Mouse (Mus musculus) heart, embryonic 10.5 days (tissue): Measurements from ENCODE around the gene Qrfp. TPM values are rescaled to one million over a fixed set of nuclear protein-coding genes. Genes with fewer than 3 reads are reported as not detected.

ENCODE experiments used
- DNase-seq: peaks from one replicate; pipeline ENCODE4 v3.0.0-alpha.2; 2017; ENCODE audit warnings: low spot score
- H3K27ac ChIP-seq: fragments of 300-500 bp; sonication (generic); 2 replicates; pipeline ENCODE4 v1.5.1; 2016; ENCODE audit warnings: mild to moderate bottlenecking
- H3K27me3 ChIP-seq: fragments of 300-500 bp; sonication (generic); 2 replicates; pipeline ENCODE4 v1.6.1; 2016; ENCODE audit warnings: mild to moderate bottlenecking; ENCODE audit not compliant: poor library complexity, insufficient read depth, severe bottlenecking
- H3K36me3 ChIP-seq: fragments of 300-500 bp; sonication (generic); 2 replicates; pipeline ENCODE4 v1.6.1; 2016; ENCODE audit warnings: mild to moderate bottlenecking, moderate library complexity
- H3K4me1 ChIP-seq: fragments of 300-500 bp; sonication (generic); 2 replicates; pipeline ENCODE4 v1.6.1; 2016; ENCODE audit warnings: mild to moderate bottlenecking
- H3K4me3 ChIP-seq: fragments of 300-500 bp; sonication (generic); 2 replicates; pipeline ENCODE4 v1.5.1; 2016; ENCODE audit warnings: mild to moderate bottlenecking, moderate library complexity
- H3K9me3 ChIP-seq: fragments of 300-500 bp; sonication (generic); 2 replicates; pipeline ENCODE4 v1.6.1; 2016; ENCODE audit warnings: mild to moderate bottlenecking, moderate library complexity
- WGBS: fragments of 180-500 bp; shearing (Covaris S2); methylation state at CpG from one replicate; pipeline ENCODE4 v1.1.7; 2016; 5-methylcytosine and 5-hydroxymethylcytosine counted together
- polyA plus RNA-seq: library from polyadenylated mRNA; unstranded; fragments of >200 nt; fragmentation: Nextera tagmentation; extraction: Ambion mirVana; gene quantifications from 2 replicates; pipeline ENCODE4 v1.2.1, GENCODE M21; 2016

Qrfp gene
- polyA plus RNA-seq, 1 experiment from 2014 or later: not detected

GRCm38 (mm10) chr2:31782958-31783602, 27.3 kb downstream of the Qrfp start:
- no peaks in the 10 kb centered on the region for H3K9me3 ChIP-seq
- no peaks in the 10 kb centered on the region for H3K4me1 ChIP-seq
- no peak for DNase-seq
- H3K36me3 ChIP-seq: peaks cover 99% of the 10 kb centered on the region
- no peak overlapping the region for H3K4me3 ChIP-seq
- WGBS: 78% methylated on average over 8 of the region's 8 CpGs
- H3K27ac ChIP-seq: no peak overlapping the region
- H3K27me3 ChIP-seq: no peaks in the 10 kb centered on the region

DNA sequence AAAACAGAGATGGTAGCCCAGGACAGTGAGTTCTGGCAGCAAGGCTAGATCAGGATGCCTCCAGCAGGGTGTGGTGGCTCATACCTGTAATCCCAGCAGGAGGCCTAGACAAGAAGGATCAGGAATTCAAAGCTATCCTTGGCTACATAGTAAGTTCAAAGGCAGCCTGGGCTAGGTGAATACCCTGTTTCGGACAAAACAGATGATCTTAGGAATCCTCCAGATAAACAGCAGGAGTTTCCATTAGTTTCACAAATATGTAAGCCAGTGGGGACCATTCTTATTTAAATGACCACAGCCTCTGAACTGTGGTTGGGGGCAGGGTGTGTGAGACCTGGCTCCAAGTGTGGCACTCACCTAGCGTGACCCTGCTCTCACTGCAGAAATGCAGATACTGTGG, 31.1 kb downstream of the Qrfp start:
- H3K4me3 ChIP-seq: no peak overlapping the region
- no peaks in the 10 kb centered on the region for H3K27me3 ChIP-seq
- peaks cover 82% of the 10 kb centered on the region for H3K36me3 ChIP-seq
- peaks cover 7% of the 10 kb centered on the region; the same call in 1 of the 2 replicates for H3K4me1 ChIP-seq
- no peak for DNase-seq
- 88% methylated on average over 2 of the region's 2 CpGs for WGBS
- H3K9me3 ChIP-seq: no peaks in the 10 kb centered on the region
- no peak overlapping the region for H3K27ac ChIP-seq

DNA sequence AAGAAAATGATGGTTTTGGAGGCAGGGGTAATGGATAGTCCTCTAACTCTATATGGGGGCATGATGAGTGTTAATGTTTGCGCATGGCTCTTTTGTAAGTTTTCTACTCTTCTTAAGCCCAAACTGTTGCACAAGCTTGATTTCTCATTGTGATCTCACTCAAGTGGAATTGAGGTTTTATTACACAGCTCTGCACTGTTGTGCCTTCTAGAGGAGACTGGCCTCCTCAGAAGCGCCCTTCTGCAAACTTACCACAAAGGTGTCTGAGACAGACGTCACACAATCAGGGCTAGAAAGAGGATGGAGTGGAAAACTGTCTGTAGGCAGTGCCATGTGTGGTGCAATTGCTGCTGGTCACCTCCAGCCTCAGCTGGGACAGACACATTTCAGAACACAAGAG, 33.9 kb downstream of the Qrfp start:
- no peaks in the 10 kb centered on the region for H3K9me3 ChIP-seq
- H3K36me3 ChIP-seq: peaks cover 61% of the 10 kb centered on the region
- DNase-seq: no peak
- no peak overlapping the region for H3K27ac ChIP-seq
- no peaks in the 10 kb centered on the region for H3K27me3 ChIP-seq
- 79% methylated on average over 3 of the region's 3 CpGs for WGBS
- peaks cover 13% of the 10 kb centered on the region for H3K4me1 ChIP-seq
- no peak overlapping the region for H3K4me3 ChIP-seq

- 32% methylated on average over 7 of the region's 7 CpGs for WGBS
- no peak for DNase-seq
- Histone ChIP-seq H3K36me3 (peaks cover 19% of the 10 kb centered on the region), H3K27me3 (no peaks in the 10 kb centered on the region), H3K4me1 (peaks cover 52% of the 10 kb centered on the region), H3K9me3 (no peaks in the 10 kb centered on the region), H3K4me3 (0 out of 2 replicates have a peak overlapping the region, but pooled peaks have one; percentile 3), H3K27ac (peak overlapping the region; percentile 4; the same call in 1 of the 2 replicates)
Observed at GRCm38 (mm10) chr2:31770781-31771441, 39.5 kb downstream of the Qrfp start.

DNA sequence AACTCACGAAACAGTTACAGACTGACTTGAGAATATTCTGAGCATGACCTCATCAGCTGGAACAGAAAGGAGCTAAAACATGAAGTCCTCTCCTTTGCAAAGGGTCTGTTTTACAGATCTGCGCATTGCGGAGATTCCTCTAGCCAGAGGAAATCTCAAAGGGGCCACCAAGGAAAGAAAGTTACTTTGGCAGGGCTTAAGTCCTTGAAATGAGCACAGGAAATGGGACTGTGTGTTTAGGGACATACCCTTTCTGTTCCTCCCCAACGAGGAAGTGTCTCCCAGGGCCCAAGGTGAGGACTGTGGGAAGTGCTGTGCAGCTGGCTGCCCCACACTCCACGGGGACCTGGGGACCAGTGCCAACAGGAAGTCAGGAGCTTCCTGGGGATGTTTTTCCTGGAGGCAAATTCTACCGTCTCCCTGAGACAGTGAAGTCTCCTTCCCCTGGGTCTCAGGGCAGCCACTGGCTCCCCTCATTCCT, 40.7 kb downstream of the Qrfp start:
- no peak for DNase-seq
- H3K27ac ChIP-seq: peak overlapping the region; percentile 62
- no peak overlapping the region for H3K4me3 ChIP-seq
- peaks cover 11% of the 10 kb centered on the region for H3K36me3 ChIP-seq
- 29% methylated on average over 6 of the region's 6 CpGs for WGBS
- no peaks in the 10 kb centered on the region for H3K27me3 ChIP-seq
- no peaks in the 10 kb centered on the region for H3K9me3 ChIP-seq
- H3K4me1 ChIP-seq: peaks cover 62% of the 10 kb centered on the region

GRCm38 (mm10) chr2:31769115-31769514, 41.3 kb downstream of the Qrfp start:
- no peaks in the 10 kb centered on the region for H3K27me3 ChIP-seq
- H3K36me3 ChIP-seq: peaks cover 6% of the 10 kb centered on the region
- peak overlapping the region; percentile 62; the same call in 1 of the 2 replicates for H3K27ac ChIP-seq
- H3K4me3 ChIP-seq: peak overlapping the region; percentile 20; the same call in 1 of the 2 replicates
- peaks cover 62% of the 10 kb centered on the region for H3K4me1 ChIP-seq
- no peaks in the 10 kb centered on the region for H3K9me3 ChIP-seq
- 34% methylated on average over 4 of the region's 4 CpGs for WGBS
- DNase-seq: no peak

DNA sequence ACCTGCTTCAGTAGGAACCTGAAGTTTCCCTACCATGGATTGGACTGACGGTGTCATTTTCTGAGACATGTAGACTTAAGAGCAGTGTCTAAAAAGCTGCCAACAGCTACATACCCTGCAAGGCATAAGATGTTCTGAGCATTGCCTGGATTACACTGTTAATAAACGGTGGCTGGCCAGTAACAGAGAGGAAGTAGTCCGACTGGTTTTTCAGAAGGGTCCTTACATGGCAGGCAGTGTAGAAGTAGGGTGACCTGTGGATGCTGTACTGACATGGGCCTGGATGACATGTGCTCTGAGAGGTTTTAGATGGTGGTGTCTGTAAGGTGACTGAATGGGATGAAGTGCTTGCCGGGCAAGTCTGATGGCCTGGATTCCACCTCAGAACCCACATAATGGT, 42.6 kb downstream of the Qrfp start:
- Histone ChIP-seq H3K4me1 (peaks cover 71% of the 10 kb centered on the region), H3K27me3 (no peaks in the 10 kb centered on the region), H3K9me3 (no peaks in the 10 kb centered on the region), H3K27ac (no peak overlapping the region), H3K36me3 (no peaks in the 10 kb centered on the region), H3K4me3 (no peak overlapping the region)
- 73% methylated on average over 4 of the region's 4 CpGs for WGBS
- no peak for DNase-seq

GRCm38 (mm10) chr2:31767104-31767503, 43.3 kb downstream of the Qrfp start:
- no peak for DNase-seq
- Histone ChIP-seq H3K36me3 (no peaks in the 10 kb centered on the region), H3K27me3 (no peaks in the 10 kb centered on the region), H3K4me3 (no peak overlapping the region), H3K9me3 (no peaks in the 10 kb centered on the region), H3K4me1 (peaks cover 77% of the 10 kb centered on the region), H3K27ac (0 out of 2 replicates have a peak overlapping the region, but pooled peaks have one; percentile 19)
- 92% methylated on average over 6 of the region's 6 CpGs for WGBS

DNA sequence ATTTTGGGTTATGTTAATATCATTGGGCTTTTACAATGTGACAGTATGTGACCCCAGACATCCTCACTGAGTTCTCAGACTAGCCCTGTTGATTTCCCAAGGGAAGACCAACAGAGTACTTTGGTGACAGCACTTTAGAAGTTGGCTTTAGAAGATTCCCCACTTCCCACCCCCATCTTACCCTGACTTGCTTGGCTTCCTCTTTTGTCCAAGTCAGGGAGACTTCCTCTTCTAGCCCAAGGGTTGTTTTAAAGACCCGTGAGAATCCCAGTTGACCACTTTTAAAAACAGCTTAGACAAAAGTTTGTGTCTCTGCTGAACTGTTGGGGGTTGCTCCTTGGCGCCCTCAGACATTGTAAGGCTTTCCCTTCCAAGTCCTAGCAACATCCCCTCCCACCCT, 47.1 kb downstream of the Qrfp start:
- H3K9me3 ChIP-seq: no peaks in the 10 kb centered on the region
- 40% methylated on average over 2 of the region's 2 CpGs for WGBS
- H3K4me1 ChIP-seq: peaks cover 60% of the 10 kb centered on the region
- H3K27me3 ChIP-seq: no peaks in the 10 kb centered on the region
- peak overlapping the region; percentile 94; the same call in 1 of the 2 replicates for H3K4me3 ChIP-seq
- no peaks in the 10 kb centered on the region for H3K36me3 ChIP-seq
- 0 out of 2 replicates have a peak overlapping the region, but pooled peaks have one; percentile 11 for H3K27ac ChIP-seq
- DNase-seq: no peak

DNA sequence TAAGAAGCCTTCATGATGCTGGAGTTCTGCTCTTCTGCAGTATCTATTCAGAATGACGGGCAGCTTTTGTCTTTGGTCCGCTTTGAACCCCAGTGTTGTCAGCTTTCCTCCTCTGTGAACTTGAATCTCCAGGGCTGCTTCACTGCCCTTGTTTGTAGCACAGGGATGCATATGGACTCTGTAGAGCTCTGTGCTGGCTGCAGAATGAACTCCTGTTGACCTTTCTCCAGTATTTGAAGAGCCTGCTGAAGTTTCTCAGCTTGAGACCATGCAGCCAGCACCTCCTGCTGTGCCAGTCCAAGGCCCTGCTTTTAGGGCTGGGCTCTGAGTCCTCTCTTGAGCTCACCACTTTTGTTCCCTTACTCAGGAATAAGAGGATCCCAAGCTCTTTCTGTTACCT, 47.5 kb downstream of the Qrfp start:
- Histone ChIP-seq H3K4me3 (peak overlapping the region; percentile 94), H3K36me3 (no peaks in the 10 kb centered on the region), H3K27me3 (no peaks in the 10 kb centered on the region), H3K9me3 (no peaks in the 10 kb centered on the region), H3K27ac (no peak overlapping the region), H3K4me1 (peaks cover 58% of the 10 kb centered on the region)
- 28% methylated on average over 2 of the region's 2 CpGs for WGBS
- no peak for DNase-seq

GRCm38 (mm10) chr2:31762155-31762554, 48.2 kb downstream of the Qrfp start:
- no peaks in the 10 kb centered on the region for H3K27me3 ChIP-seq
- H3K9me3 ChIP-seq: no peaks in the 10 kb centered on the region
- peak overlapping the region; percentile 100 for H3K27ac ChIP-seq
- no peak for DNase-seq
- 35% methylated on average over 3 of the region's 3 CpGs for WGBS
- H3K36me3 ChIP-seq: no peaks in the 10 kb centered on the region
- H3K4me3 ChIP-seq: peak overlapping the region; percentile 94
- H3K4me1 ChIP-seq: peaks cover 58% of the 10 kb centered on the region

- no peaks in the 10 kb centered on the region for H3K27me3 ChIP-seq
- WGBS: 6% methylated on average over 4 of the region's 4 CpGs
- no peaks in the 10 kb centered on the region for H3K36me3 ChIP-seq
- H3K4me3 ChIP-seq: peak overlapping the region; percentile 94
- H3K27ac ChIP-seq: peak overlapping the region; percentile 100
- H3K4me1 ChIP-seq: peaks cover 62% of the 10 kb centered on the region
- DNase-seq: no peak
- H3K9me3 ChIP-seq: no peaks in the 10 kb centered on the region
Observed at GRCm38 (mm10) chr2:31761585-31761984, 48.8 kb downstream of the Qrfp start.

DNA sequence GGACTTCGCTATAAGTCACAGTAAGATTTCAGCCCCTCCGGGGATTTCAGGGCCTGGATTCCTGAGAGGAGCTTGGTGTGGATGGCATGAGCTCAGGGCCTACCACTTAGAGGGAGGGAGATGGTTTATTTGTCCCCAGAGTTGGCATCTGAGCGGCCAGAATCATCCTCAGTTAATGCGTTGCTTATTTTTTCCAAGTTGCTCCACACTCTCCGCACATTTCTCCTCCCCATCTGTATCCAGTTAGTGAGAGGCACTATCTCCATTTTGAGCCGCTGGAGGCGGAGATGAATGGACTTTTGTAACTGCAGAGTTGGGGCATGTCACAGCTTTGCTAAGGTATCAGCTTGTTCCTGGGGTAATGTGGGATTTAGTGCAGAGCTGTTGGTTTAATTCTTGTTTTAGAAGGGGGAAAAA, 49.3 kb downstream of the Qrfp start:
- DNase-seq: no peak
- peak overlapping the region; percentile 100 for H3K27ac ChIP-seq
- H3K36me3 ChIP-seq: 0 out of 2 replicates have a peak, but pooled peaks cover 3% of the 10 kb centered on the region
- WGBS: 7% methylated on average over 7 of the region's 7 CpGs
- H3K27me3 ChIP-seq: no peaks in the 10 kb centered on the region
- no peaks in the 10 kb centered on the region for H3K9me3 ChIP-seq
- H3K4me1 ChIP-seq: peaks cover 63% of the 10 kb centered on the region
- H3K4me3 ChIP-seq: peak overlapping the region; percentile 94
